Mouse (Mus musculus): ENCODE data around the gene Ctnna3. TPM values are rescaled to one million over a fixed set of nuclear protein-coding genes. Genes with fewer than 3 reads are reported as not detected.

The Ctnna3 gene
- total and polyA plus RNA-seq, 3 experiments = not detected

- Histone ChIP-seq H3K9me3 (replicated peaks; ENCODE audit: insufficient read depth, low read length) (no peaks in the 10 kb centered on the region), H3K36me3 (ENCODE audit: control insufficient read depth in 1 of 2, insufficient read depth in 2 of 2, low read length in 2 of 2) (no peaks in the 10 kb centered on the region; a peak in 2 of 4 replicates), H3K4me1 (ENCODE audit: control insufficient read depth in 1 of 2, insufficient read depth in 2 of 2, low read length in 2 of 2) (peaks cover 0 to 3% of the 10 kb centered on the region in 2 experiments; a peak in 1 of 4 replicates), H3K4me3 (ENCODE audit: control insufficient read depth in 1 of 2, insufficient read depth in 1 of 2, low read depth in 2 of 2, low read length in 2 of 2) (peak overlapping the region; percentile 73 to 86), H3K9ac (ENCODE audit: control insufficient read depth, low read depth, low read length, poor library complexity, severe bottlenecking) (peak overlapping the region; percentile 68), H3K27ac (ENCODE audit: control insufficient read depth, low read depth, low read length) (no peak overlapping the region), H3K79me2 (ENCODE audit: control insufficient read depth, insufficient read depth, low read length, poor library complexity) (no peaks in the 10 kb centered on the region), H3K27me3 (ENCODE audit: control insufficient read depth in 1 of 2, insufficient read depth in 2 of 2, low read length in 2 of 2) (no peaks in the 10 kb centered on the region)
- DNase-seq (ENCODE audit: low read depth, low spot score) = peak; percentile 54
- TF ChIP-seq MAX (IDR thresholded peaks at IDR 0.05; ENCODE audit: low read length) (no peak), MEF2A (IDR thresholded peaks at IDR 0.05; ENCODE audit: extremely low read depth, insufficient replicate concordance, low read depth, low read length, poor library complexity, severe bottlenecking) (no peak), USF1 (IDR thresholded peaks at IDR 0.05; ENCODE audit: low read depth, low read length) (no peak), MAZ (IDR thresholded peaks at IDR 0.05; ENCODE audit: low read depth, low read length) (no peak), USF2 (IDR thresholded peaks at IDR 0.05; ENCODE audit: borderline replicate concordance in 1 of 2, insufficient read depth in 1 of 2, low read depth in 1 of 2, low read length in 2 of 2) (no peak), TAL1 (IDR thresholded peaks at IDR 0.05; ENCODE audit: low read length) (no peak), MXI1 (IDR thresholded peaks at IDR 0.05; ENCODE audit: low read depth, low read length) (no peak), POLR2AphosphoS2 (IDR thresholded peaks at IDR 0.05; ENCODE audit: low read length) (no peak)
These were observed 42.9 kb upstream of the Ctnna3 start for GRCm38 (mm10) chr10:63386991-63387390.

GRCm38 (mm10) chr10:63388948-63389347 is 41.0 kb upstream of the Ctnna3 start:
- Histone ChIP-seq H3K9me3 (replicated peaks; ENCODE audit: insufficient read depth, low read length) (no peaks in the 10 kb centered on the region), H3K79me2 (ENCODE audit: control insufficient read depth, insufficient read depth, low read length, poor library complexity) (no peaks in the 10 kb centered on the region), H3K36me3 (ENCODE audit: control insufficient read depth in 1 of 2, insufficient read depth in 2 of 2, low read length in 2 of 2) (no peaks in the 10 kb centered on the region; a peak in 1 of 4 replicates), H3K27me3 (ENCODE audit: control insufficient read depth in 1 of 2, insufficient read depth in 2 of 2, low read length in 2 of 2) (no peaks in the 10 kb centered on the region), H3K4me3 (ENCODE audit: control insufficient read depth in 1 of 2, insufficient read depth in 1 of 2, low read depth in 2 of 2, low read length in 2 of 2) (no peak overlapping the region), H3K27ac (ENCODE audit: control insufficient read depth, low read depth, low read length) (no peak overlapping the region), H3K4me1 (ENCODE audit: control insufficient read depth in 1 of 2, insufficient read depth in 2 of 2, low read length in 2 of 2) (peaks cover 0 to 3% of the 10 kb centered on the region in 2 experiments; a peak in 1 of 4 replicates), H3K9ac (ENCODE audit: control insufficient read depth, low read depth, low read length, poor library complexity, severe bottlenecking) (no peak overlapping the region)
- no peak for DNase-seq (ENCODE audit: low read depth, low spot score)
- TF ChIP-seq GABPA (IDR thresholded peaks at IDR 0.05; ENCODE audit: low read depth, low read length) (no peak), UBTF (IDR thresholded peaks at IDR 0.05; ENCODE audit: borderline replicate concordance, insufficient read depth, low read depth, low read length) (no peak), E2F4 (IDR thresholded peaks at IDR 0.05; ENCODE audit: borderline replicate concordance, low read depth, low read length) (no peak), CHD1 (IDR thresholded peaks at IDR 0.05; ENCODE audit: low read depth, low read length) (no peak), ZMIZ1 (IDR thresholded peaks at IDR 0.05; ENCODE audit: low read depth, low read length) (no peak), MYC (IDR thresholded peaks at IDR 0.05; ENCODE audit: low read depth, low read length) (no peak), ZNF384 (IDR thresholded peaks at IDR 0.05; ENCODE audit: low read depth, low read length) (no peak), SMC3 (IDR thresholded peaks at IDR 0.05; ENCODE audit: low read depth, low read length) (no peak)
